ENCODE assay signal across 10 mouse cellular contexts in genomic region chr4:134041317-134042123, GRCm38 (mm10). TPM values are rescaled to one million over a fixed set of nuclear protein-coding genes. Genes with fewer than 3 reads are reported as not detected.
DNase-seq lines count a peak whose midpoint lies in the region; ATAC-seq lines count a peak whose summit lies in the region.
"Had no signal": no experiment of that assay in that cellular context is flagged by ENCODE, and none has a peak within 500 bp of the region (broad histone marks: within the 10 kb centered on the region; RNA-seq: fewer than 3 reads in every experiment).

No protein-coding gene starts in this region.

- H3K27me3 ChIP-seq in limb, embryonic 11.5 days (ENCODE audit: control insufficient read depth, insufficient read depth, low read length), result no peaks in the 10 kb centered on the region
- H3K27me3 ChIP-seq in limb, embryonic 10.5 days (ENCODE audit: low read depth, poor library complexity, severe bottlenecking), result no peaks in the 10 kb centered on the region
- no peaks in the 10 kb centered on the region for H3K27me3 ChIP-seq in embryonic facial prominence, embryonic 13.5 days
- no peaks in the 10 kb centered on the region for H3K27me3 ChIP-seq in forebrain, embryonic 15.5 days
- H3K27me3 ChIP-seq: embryonic facial prominence, embryonic 15.5 days had no signal

- no peaks in the 10 kb centered on the region for H3K9me3 ChIP-seq in limb, embryonic 11.5 days (ENCODE audit: control insufficient read depth, low read length)
- H3K9me3 ChIP-seq in limb, embryonic 10.5 days (replicated peaks), result no peaks in the 10 kb centered on the region
- no peaks in the 10 kb centered on the region for H3K9me3 ChIP-seq in embryonic facial prominence, embryonic 13.5 days
- no peaks in the 10 kb centered on the region for H3K9me3 ChIP-seq in forebrain, embryonic 15.5 days
- H3K9me3 ChIP-seq: embryonic facial prominence, embryonic 15.5 days had no signal

- H3K4me1 ChIP-seq in limb, embryonic 11.5 days (ENCODE audit: control insufficient read depth, insufficient read depth, low read length), result peaks cover 6% of the 10 kb centered on the region; the same call in 1 of the 2 replicates
- peaks cover 7% of the 10 kb centered on the region for H3K4me1 ChIP-seq in limb, embryonic 10.5 days
- H3K4me1 ChIP-seq in embryonic facial prominence, embryonic 13.5 days, result peaks cover 8% of the 10 kb centered on the region
- no peaks in the 10 kb centered on the region for H3K4me1 ChIP-seq in forebrain, embryonic 15.5 days

- H3K36me3 ChIP-seq in limb, embryonic 11.5 days (ENCODE audit: control insufficient read depth, insufficient read depth, low read length), result no peaks in the 10 kb centered on the region
- H3K36me3 ChIP-seq in limb, embryonic 10.5 days, result no peaks in the 10 kb centered on the region
- H3K36me3 ChIP-seq in embryonic facial prominence, embryonic 13.5 days, result no peaks in the 10 kb centered on the region
- H3K36me3 ChIP-seq in forebrain, embryonic 15.5 days, result no peaks in the 10 kb centered on the region
- H3K36me3 ChIP-seq: embryonic facial prominence, embryonic 15.5 days had no signal

- H3K27ac ChIP-seq in limb, embryonic 11.5 days (replicated peaks; ENCODE audit: low read depth, low read length), result no peak overlapping the region
- H3K27ac ChIP-seq in limb, embryonic 10.5 days, result no peak overlapping the region
- no peak overlapping the region for H3K27ac ChIP-seq in embryonic facial prominence, embryonic 13.5 days
- no peak overlapping the region for H3K27ac ChIP-seq in forebrain, embryonic 15.5 days (replicated peaks)
- H3K27ac ChIP-seq: embryonic facial prominence, embryonic 15.5 days had no signal

- no peak overlapping the region for H3K4me2 ChIP-seq in limb, embryonic 11.5 days (ENCODE audit: low read depth, severe bottlenecking)
- H3K4me2 ChIP-seq in embryonic facial prominence, embryonic 13.5 days, result no peak overlapping the region
- no peak overlapping the region for H3K4me2 ChIP-seq in forebrain, embryonic 15.5 days (replicated peaks)
- H3K4me2 ChIP-seq: embryonic facial prominence, embryonic 15.5 days had no signal

- H3K4me3 ChIP-seq in limb, embryonic 11.5 days (ENCODE audit: low read depth, low read length), result no peak overlapping the region
- H3K4me3 ChIP-seq in limb, embryonic 10.5 days, result no peak overlapping the region
- no peak overlapping the region for H3K4me3 ChIP-seq in embryonic facial prominence, embryonic 13.5 days
- H3K4me3 ChIP-seq in forebrain, embryonic 15.5 days, result no peak overlapping the region
- H3K4me3 ChIP-seq: embryonic facial prominence, embryonic 15.5 days had no signal

- peak; percentile 32 for DNase-seq in adrenal gland, postnatal 10 days
- no peak for DNase-seq in adrenal gland, postnatal 36 days
- peak; percentile 60 for DNase-seq in limb, embryonic 11.5 days (ENCODE audit: low spot score)
- no peak for DNase-seq in limb, embryonic 10.5 days (ENCODE audit: low spot score)
- no peak for DNase-seq in adipocyte (ENCODE audit: low spot score)

- no peak overlapping the region for H3K9ac ChIP-seq in limb, embryonic 11.5 days (ENCODE audit: low read length)
- H3K9ac ChIP-seq in embryonic facial prominence, embryonic 13.5 days, result peak overlapping the region; percentile 27; the same call in 1 of the 2 replicates
- no peak overlapping the region for H3K9ac ChIP-seq in forebrain, embryonic 15.5 days (replicated peaks)
- H3K9ac ChIP-seq: embryonic facial prominence, embryonic 15.5 days had no signal

- 0 out of 2 replicates have a peak, but pooled peaks have one; percentile 39 for ATAC-seq in limb, embryonic 11.5 days (ENCODE audit: insufficient number of reproducible peaks, low FRiP score, low TSS enrichment, low read depth)
- no peak for ATAC-seq in embryonic facial prominence, embryonic 13.5 days (ENCODE audit: insufficient number of reproducible peaks, insufficient read depth, low FRiP score, low TSS enrichment, low read depth)
- ATAC-seq in megakaryocyte-erythroid progenitor cell, adult 5-6 weeks (replicated peaks; ENCODE audit: low FRiP score, low TSS enrichment, poor library complexity, severe bottlenecking), result peak; percentile 73; the same call in 1 of the 2 replicates
- no peak for ATAC-seq in forebrain, embryonic 15.5 days (replicated peaks)

- whole genome bisulfite sequencing in limb, embryonic 11.5 days, result 48% methylated on average over 9 of the region's 9 CpGs
- WGBS in limb, embryonic 10.5 days, result 60% methylated on average over 9 of the region's 9 CpGs
- WGBS in embryonic facial prominence, embryonic 13.5 days, result 42% methylated on average over 9 of the region's 9 CpGs
- 49% methylated on average over 9 of the region's 9 CpGs for WGBS in forebrain, embryonic 15.5 days

RNA-seq across cellular contexts. Expression of gene Zfp683, which starts 12.1 kb away (rescaled TPM):
- under 1 TPM in 1 of 2 experiments, not detected in 1; 0.24 TPM for total RNA-seq in adrenal gland, postnatal 10 days (2021)
- total RNA-seq in adrenal gland, postnatal 36 days (2021), result not detected
- polyA plus RNA-seq in limb, embryonic 11.5 days (2014; fragmentation: Nextera tagmentation; extraction: Ambion mirVana), result not detected in 2 replicates
- polyA plus RNA-seq in limb, embryonic 10.5 days (2016; fragmentation: Nextera tagmentation; extraction: Ambion mirVana), result not detected in 2 replicates
- polyA plus RNA-seq in embryonic facial prominence, embryonic 13.5 days (2015; fragmentation: Nextera tagmentation; extraction: Ambion mirVana), result not detected in 2 replicates
- not detected in 2 replicates for total RNA-seq in megakaryocyte-erythroid progenitor cell, adult 5-6 weeks (2014; fragmentation: Nextera tagmentation)
- total RNA-seq in megakaryocyte-erythroid progenitor cell, adult 5-6 weeks (2017), result not detected in 2 replicates
- not detected in 2 replicates for polyA plus RNA-seq in forebrain, embryonic 15.5 days (2015; fragmentation: Nextera tagmentation; extraction: Ambion mirVana)
- total RNA-seq: liver, adult 2 months had no signal
- polyA plus RNA-seq: embryonic facial prominence, embryonic 15.5 days had no signal

RNA-seq across cellular contexts. Expression of gene Crybg2, which starts 19.1 kb away (rescaled TPM):
- under 1 TPM; 0.82 to 0.96 TPM for total RNA-seq in adrenal gland, postnatal 10 days (2021)
- total RNA-seq in adrenal gland, postnatal 36 days (2021), result not detected
- 3.7 and 4.4 TPM in 2 replicates for polyA plus RNA-seq in limb, embryonic 11.5 days (2014; fragmentation: Nextera tagmentation; extraction: Ambion mirVana)
- polyA plus RNA-seq in limb, embryonic 10.5 days (2016; fragmentation: Nextera tagmentation; extraction: Ambion mirVana), result 3.5 and 4.4 TPM in 2 replicates
- 4.7 and 7.8 TPM in 2 replicates for polyA plus RNA-seq in embryonic facial prominence, embryonic 13.5 days (2015; fragmentation: Nextera tagmentation; extraction: Ambion mirVana)
- 0.55 TPM in 1 of 2 replicates, not detected in the other for total RNA-seq in megakaryocyte-erythroid progenitor cell, adult 5-6 weeks (2014; fragmentation: Nextera tagmentation)
- 0.09 TPM in 1 of 2 replicates, not detected in the other for total RNA-seq in megakaryocyte-erythroid progenitor cell, adult 5-6 weeks (2017)
- polyA plus RNA-seq in forebrain, embryonic 15.5 days (2015; fragmentation: Nextera tagmentation; extraction: Ambion mirVana), result 1.0 and 1.8 TPM in 2 replicates

RNA-seq across cellular contexts. Expression of gene Lin28a, which starts 22.9 kb away (rescaled TPM):
- total RNA-seq in adrenal gland, postnatal 10 days (2021), result under 1 TPM; 0.18 to 0.36 TPM
- total RNA-seq in adrenal gland, postnatal 36 days (2021), result not detected
- polyA plus RNA-seq in limb, embryonic 11.5 days (2014; fragmentation: Nextera tagmentation; extraction: Ambion mirVana), result 1.4 and 2.3 TPM in 2 replicates
- 16.7 and 46.5 TPM in 2 replicates for polyA plus RNA-seq in limb, embryonic 10.5 days (2016; fragmentation: Nextera tagmentation; extraction: Ambion mirVana)
- polyA plus RNA-seq in embryonic facial prominence, embryonic 13.5 days (2015; fragmentation: Nextera tagmentation; extraction: Ambion mirVana), result not detected in 2 replicates
- not detected in 2 replicates for total RNA-seq in megakaryocyte-erythroid progenitor cell, adult 5-6 weeks (2014; fragmentation: Nextera tagmentation)
- 0.23 TPM in 1 of 2 replicates, not detected in the other for total RNA-seq in megakaryocyte-erythroid progenitor cell, adult 5-6 weeks (2017)
- not detected in 2 replicates for polyA plus RNA-seq in forebrain, embryonic 15.5 days (2015; fragmentation: Nextera tagmentation; extraction: Ambion mirVana)
- total RNA-seq: liver, adult 2 months had no signal
- polyA plus RNA-seq: embryonic facial prominence, embryonic 15.5 days; liver, adult 2 months had no signal

RNA-seq across cellular contexts. Expression of gene Dhdds, which starts 40.8 kb away (rescaled TPM):
- 10 to 100 TPM; 30.7 to 35.8 TPM for total RNA-seq in adrenal gland, postnatal 10 days (2021)
- total RNA-seq in adrenal gland, postnatal 36 days (2021), result 10 to 100 TPM; 42.8 to 53.9 TPM
- polyA plus RNA-seq in limb, embryonic 11.5 days (2014; fragmentation: Nextera tagmentation; extraction: Ambion mirVana), result 41.9 and 43.4 TPM in 2 replicates
- polyA plus RNA-seq in limb, embryonic 10.5 days (2016; fragmentation: Nextera tagmentation; extraction: Ambion mirVana), result 41.8 and 41.9 TPM in 2 replicates
- 45.1 and 49.9 TPM in 2 replicates for polyA plus RNA-seq in embryonic facial prominence, embryonic 13.5 days (2015; fragmentation: Nextera tagmentation; extraction: Ambion mirVana)
- total RNA-seq in megakaryocyte-erythroid progenitor cell, adult 5-6 weeks (2014; fragmentation: Nextera tagmentation), result 27.0 and 34.0 TPM in 2 replicates
- 10.6 and 26.2 TPM in 2 replicates for total RNA-seq in megakaryocyte-erythroid progenitor cell, adult 5-6 weeks (2017)
- 52.8 and 56.7 TPM in 2 replicates for polyA plus RNA-seq in forebrain, embryonic 15.5 days (2015; fragmentation: Nextera tagmentation; extraction: Ambion mirVana)

RNA-seq across cellular contexts. Expression of gene Cd52, which starts 53.4 kb away (rescaled TPM):
- 10 to 100 TPM; 30.6 to 33.6 TPM for total RNA-seq in adrenal gland, postnatal 10 days (2021)
- total RNA-seq in adrenal gland, postnatal 36 days (2021), result 10 to 100 TPM; 10.9 to 12.0 TPM
- 5.1 and 6.2 TPM in 2 replicates for polyA plus RNA-seq in limb, embryonic 11.5 days (2014; fragmentation: Nextera tagmentation; extraction: Ambion mirVana)
- 2.4 and 3.9 TPM in 2 replicates for polyA plus RNA-seq in limb, embryonic 10.5 days (2016; fragmentation: Nextera tagmentation; extraction: Ambion mirVana)
- polyA plus RNA-seq in embryonic facial prominence, embryonic 13.5 days (2015; fragmentation: Nextera tagmentation; extraction: Ambion mirVana), result 9.1 and 11.2 TPM in 2 replicates
- total RNA-seq in megakaryocyte-erythroid progenitor cell, adult 5-6 weeks (2014; fragmentation: Nextera tagmentation), result 34.9 and 43.4 TPM in 2 replicates
- total RNA-seq in megakaryocyte-erythroid progenitor cell, adult 5-6 weeks (2017), result 36.8 and 45.6 TPM in 2 replicates
- 1.5 and 1.9 TPM in 2 replicates for polyA plus RNA-seq in forebrain, embryonic 15.5 days (2015; fragmentation: Nextera tagmentation; extraction: Ambion mirVana)

Comparison
In these comparisons a context has a peak if more than half of its experiments do, and no peak if none do; other contexts are left out.
1. DNase-seq: peak in adrenal gland, postnatal 10 days (single experiment) and limb, embryonic 11.5 days (single experiment); none in adrenal gland, postnatal 36 days (0 of 2), limb, embryonic 10.5 days (single experiment) and adipocyte (single experiment).
2. ATAC-seq: peak in limb, embryonic 11.5 days (single experiment) and megakaryocyte-erythroid progenitor cell, adult 5-6 weeks (single experiment); none in embryonic facial prominence, embryonic 13.5 days (single experiment) and forebrain, embryonic 15.5 days (single experiment).